Mouse (Mus musculus) cerebellum, postnatal 14 days (tissue): ENCODE measurements at regions not wholly inside any gene's neighbourhood (a gene's known extent, or its start where the extent isn't known, plus 50 kb on each side); places are given as distances from the start of the nearest gene placed in this dataset.
"Not testable (repeated sequence)": the region's sequence is repeated elsewhere in the genome, so short reads cannot be mapped to it uniquely, and the experiment has no call there.

Source experiments
- DNase-seq, 2 experiments: peaks; one replicate each; pipeline ENCODE4 v3.0.0; 2021; ENCODE audit warnings: mixed read lengths in 2 of 2

DNA sequence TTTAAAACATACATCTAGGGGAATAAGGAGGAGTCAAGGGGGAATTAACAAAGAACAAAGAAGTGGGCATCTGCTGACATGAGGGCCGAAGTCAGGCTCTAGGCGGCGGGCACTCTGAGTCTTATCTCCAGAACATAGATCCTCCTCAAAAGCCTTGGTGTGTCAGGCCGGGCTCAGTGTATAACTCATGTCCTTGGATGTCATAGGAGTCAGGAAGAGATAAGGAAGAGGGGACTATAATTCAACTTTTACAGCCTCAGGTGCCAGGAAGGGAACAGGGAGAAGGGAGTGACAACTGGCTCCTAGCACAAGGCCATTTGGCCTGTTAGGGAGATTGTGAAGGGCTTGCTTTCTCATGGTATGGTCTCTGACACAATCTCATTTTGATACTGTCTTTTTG, 185.9 kb upstream of the Ube2e2 start:
- not testable (repeated sequence) for DNase-seq

- DNase-seq: peak; percentile 79 to 85
These were observed 148.1 kb upstream of the Ube2e2 start for GRCm38 (mm10) chr14:19041984-19042760.

DNA sequence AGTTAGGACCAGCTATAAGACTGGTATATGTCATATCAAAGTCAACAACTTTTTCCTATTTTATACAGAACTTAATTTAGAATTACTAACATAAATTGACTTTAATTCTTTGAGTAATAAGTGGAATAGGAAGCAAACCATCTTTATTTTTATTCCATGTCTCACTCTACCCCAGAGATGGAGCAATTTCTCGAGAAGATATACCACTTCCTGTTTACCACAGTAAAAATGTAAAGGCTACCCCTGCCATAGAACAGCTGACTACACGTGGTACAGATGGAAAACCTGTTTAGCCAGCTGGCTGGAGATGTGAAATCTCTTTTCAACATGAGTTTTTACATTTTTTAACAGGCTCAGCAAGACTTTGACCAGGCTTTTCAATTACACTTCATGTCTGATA, 126.0 kb upstream of the Ube2e2 start:
- no peak for DNase-seq

DNA sequence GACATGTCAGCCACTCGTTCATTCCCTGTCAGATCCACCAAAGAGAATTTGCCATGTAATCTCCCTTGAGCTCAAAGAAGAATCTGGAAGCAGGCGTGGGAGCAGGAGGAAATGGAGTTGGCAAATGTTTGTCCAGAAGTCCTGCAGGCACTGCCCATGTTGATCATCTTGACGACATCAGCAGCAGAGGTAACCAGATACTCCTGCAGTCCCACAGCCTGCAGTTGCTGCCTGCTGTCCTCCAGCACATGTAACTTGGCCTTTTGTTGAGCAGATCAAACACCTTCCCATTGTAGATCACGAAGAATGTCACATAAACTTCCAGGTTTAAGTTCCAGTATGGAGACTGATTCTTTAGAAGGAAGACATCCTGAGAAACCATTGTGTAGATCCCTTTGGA, 121.3 kb upstream of the Ube2e2 start:
- no peak for DNase-seq

DNA sequence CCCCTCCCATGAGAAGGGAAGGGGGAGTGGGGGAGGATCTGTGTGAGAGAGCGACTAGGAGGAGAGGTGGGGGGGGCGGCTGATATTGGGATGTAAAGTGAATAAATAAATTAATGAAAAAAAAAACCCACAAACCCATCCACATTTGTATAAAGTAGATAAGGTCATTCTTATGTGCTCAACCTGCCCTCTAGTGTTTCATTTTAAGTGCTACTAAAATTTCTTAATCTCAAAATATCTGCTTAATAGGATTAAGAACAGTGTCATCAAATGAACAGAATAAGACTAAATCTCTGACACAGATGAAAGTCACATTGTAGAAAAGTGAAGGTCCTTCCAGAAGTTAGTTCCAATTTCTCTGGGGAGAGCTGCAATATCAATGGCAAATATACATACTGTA, 119.5 kb upstream of the Ube2e2 start:
- DNase-seq: peak in 1 of 2 experiments; percentile 4

GRCm38 (mm10) chr14:18983901-18984300, 89.8 kb upstream of the Ube2e2 start:
- DNase-seq: no peak

- no peak for DNase-seq
These were observed 69.8 kb upstream of the Ube2e2 start for GRCm38 (mm10) chr14:18963864-18964263.

- no peak for DNase-seq
These were observed 69.2 kb upstream of the Ube2e2 start for GRCm38 (mm10) chr14:18963287-18963686.
